Mouse (Mus musculus) hindbrain, embryonic 16.5 days (tissue): ENCODE measurements around the gene Itgb6. TPM values are rescaled to one million over a fixed set of nuclear protein-coding genes. Genes with fewer than 3 reads are reported as not detected.

ENCODE experiments used
- ATAC-seq: fragments of 200-750 bp; cut with Nextera tagmentation; 2 replicates; pipeline ENCODE4 v1.8.0; 2017; ENCODE audit warnings: moderate TSS enrichment, moderate library complexity
- H3K27ac ChIP-seq: fragments of 300-500 bp; sonication (generic); 2 replicates; pipeline ENCODE4 v1.5.1; 2014; ENCODE audit warnings: low read depth, mild to moderate bottlenecking, control low read depth, low read length, moderate library complexity
- H3K27me3 ChIP-seq: fragments of 300-500 bp; sonication (generic); replicated peaks from 2 replicates; pipeline ENCODE4 v1.6.1; 2014; ENCODE audit warnings: low read length; ENCODE audit not compliant: control insufficient read depth, insufficient read depth
- H3K36me3 ChIP-seq: fragments of 300-500 bp; sonication (generic); 2 replicates; pipeline ENCODE4 v1.6.1; 2014; ENCODE audit warnings: mild to moderate bottlenecking, low read length, moderate library complexity, mixed read lengths; ENCODE audit not compliant: control insufficient read depth, insufficient read depth
- H3K4me1 ChIP-seq: fragments of 300-500 bp; sonication (generic); 2 replicates; pipeline ENCODE4 v1.6.1; 2014; ENCODE audit warnings: low read depth, low read length; ENCODE audit not compliant: control insufficient read depth, insufficient read depth
- H3K4me2 ChIP-seq: fragments of 300-500 bp; sonication (generic); 2 replicates; pipeline ENCODE4 v1.6.1; 2014; ENCODE audit warnings: mild to moderate bottlenecking, low read length, control low read depth, moderate library complexity
- H3K4me3 ChIP-seq: fragments of 300-500 bp; sonication (generic); 2 replicates; pipeline ENCODE4 v1.5.1; 2014; ENCODE audit warnings: mild to moderate bottlenecking, low read length, control low read depth, moderate library complexity
- H3K9ac ChIP-seq: fragments of 300-500 bp; sonication (generic); 2 replicates; pipeline ENCODE4 v1.6.1; 2014; ENCODE audit warnings: low read depth, mild to moderate bottlenecking, control low read depth, low read length, moderate library complexity
- H3K9me3 ChIP-seq: fragments of 300-500 bp; sonication (generic); 2 replicates; pipeline ENCODE4 v1.6.1; 2014; ENCODE audit warnings: mild to moderate bottlenecking, low read length, moderate library complexity; ENCODE audit not compliant: control insufficient read depth
- WGBS: fragments of 180-500 bp; shearing (Covaris S2); extraction: QIAGEN DNeasy Blood & Tissue Kit; methylation state at CpG from one replicate; pipeline ENCODE4 v1.1.7; 2014; 5-methylcytosine and 5-hydroxymethylcytosine counted together
- polyA plus RNA-seq: library from polyadenylated mRNA; unstranded; fragments of >200 nt; fragmentation: Nextera tagmentation; extraction: Ambion mirVana; gene quantifications from 2 replicates; pipeline ENCODE4 v1.2.1, GENCODE M21; 2015

Gene Itgb6
- polyA plus RNA-seq, 1 experiment from 2014 or later: 0.14 TPM

DNA sequence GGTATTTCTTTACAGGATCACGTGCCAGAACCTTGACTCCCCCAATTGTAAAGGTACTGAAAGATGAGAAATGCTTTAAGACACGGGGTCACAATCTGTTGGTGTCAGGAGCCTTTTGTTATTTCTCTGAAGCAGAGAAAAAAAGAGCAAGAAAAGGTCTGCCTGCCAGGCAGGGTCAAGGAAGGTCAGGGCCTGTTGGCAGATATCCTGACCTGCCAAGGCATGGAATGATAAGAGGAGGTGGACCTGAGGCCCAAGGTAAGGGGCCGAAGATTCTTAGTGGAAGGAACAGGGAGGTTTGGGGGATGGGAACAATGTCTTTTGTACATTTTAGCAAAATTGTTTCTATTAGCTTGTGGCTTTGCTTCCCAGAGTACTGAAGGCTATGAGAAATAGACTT, 13.8 kb downstream of the Itgb6 start:
- H3K27me3 ChIP-seq: no peaks in the 10 kb centered on the region
- no peak overlapping the region for H3K4me3 ChIP-seq
- H3K9ac ChIP-seq: no peak overlapping the region
- WGBS: 32% methylated on average over 3 of the region's 3 CpGs
- H3K4me2 ChIP-seq: no peak overlapping the region
- no peak for ATAC-seq
- H3K36me3 ChIP-seq: no peaks in the 10 kb centered on the region
- H3K27ac ChIP-seq: no peak overlapping the region
- H3K4me1 ChIP-seq: peaks cover 2% of the 10 kb centered on the region
- no peaks in the 10 kb centered on the region for H3K9me3 ChIP-seq

DNA sequence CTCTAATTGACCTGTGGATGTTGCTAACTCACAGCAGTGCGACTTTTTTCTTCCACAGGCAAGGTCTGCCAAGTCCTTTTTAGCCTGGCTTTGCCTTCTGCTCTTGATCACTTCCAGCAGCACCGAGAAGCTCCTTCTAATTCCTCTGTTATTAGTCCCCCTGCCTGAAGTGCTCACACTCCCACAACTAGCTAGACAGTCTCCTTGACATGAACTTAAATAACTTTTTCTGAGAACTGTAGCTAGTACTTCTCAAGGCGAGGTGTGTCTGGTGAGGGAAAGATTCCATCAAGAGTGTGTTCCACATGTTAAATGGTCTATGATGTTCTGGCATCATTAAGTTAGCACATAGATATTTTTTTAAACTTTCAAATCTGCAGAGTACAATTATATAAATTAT, 15.6 kb downstream of the Itgb6 start:
- Histone ChIP-seq H3K27ac (no peak overlapping the region), H3K36me3 (no peaks in the 10 kb centered on the region), H3K27me3 (no peaks in the 10 kb centered on the region), H3K4me3 (no peak overlapping the region), H3K4me1 (no peaks in the 10 kb centered on the region), H3K9ac (no peak overlapping the region), H3K4me2 (no peak overlapping the region), H3K9me3 (no peaks in the 10 kb centered on the region)
- 83% methylated on average over 3 of the region's 3 CpGs for WGBS
- no peak for ATAC-seq

DNA sequence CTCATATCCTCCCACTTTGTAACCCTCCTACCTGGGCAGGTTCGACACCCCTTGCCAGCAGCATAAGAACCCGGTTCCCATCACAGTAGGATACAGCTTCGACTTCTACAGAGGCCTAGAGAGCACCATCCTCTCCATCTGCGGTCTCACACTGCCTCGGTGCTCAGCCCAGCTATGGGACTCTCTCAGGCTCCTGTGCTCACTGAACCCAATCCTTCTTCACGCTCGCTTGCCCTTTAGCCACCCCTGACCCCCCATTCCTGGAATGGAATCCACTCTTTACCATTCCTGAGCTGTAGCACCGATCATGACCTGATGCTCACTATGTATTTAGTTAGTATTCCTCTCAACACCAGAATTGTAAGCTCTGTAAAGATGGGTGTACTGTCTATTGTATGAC, 17.0 kb downstream of the Itgb6 start:
- no peak overlapping the region for H3K27ac ChIP-seq
- H3K9me3 ChIP-seq: no peaks in the 10 kb centered on the region
- H3K27me3 ChIP-seq: no peaks in the 10 kb centered on the region
- H3K4me2 ChIP-seq: no peak overlapping the region
- no peak overlapping the region for H3K9ac ChIP-seq
- no peaks in the 10 kb centered on the region for H3K36me3 ChIP-seq
- ATAC-seq: no peak
- WGBS: 91% methylated on average over 8 of the region's 8 CpGs
- H3K4me1 ChIP-seq: no peaks in the 10 kb centered on the region
- no peak overlapping the region for H3K4me3 ChIP-seq

DNA sequence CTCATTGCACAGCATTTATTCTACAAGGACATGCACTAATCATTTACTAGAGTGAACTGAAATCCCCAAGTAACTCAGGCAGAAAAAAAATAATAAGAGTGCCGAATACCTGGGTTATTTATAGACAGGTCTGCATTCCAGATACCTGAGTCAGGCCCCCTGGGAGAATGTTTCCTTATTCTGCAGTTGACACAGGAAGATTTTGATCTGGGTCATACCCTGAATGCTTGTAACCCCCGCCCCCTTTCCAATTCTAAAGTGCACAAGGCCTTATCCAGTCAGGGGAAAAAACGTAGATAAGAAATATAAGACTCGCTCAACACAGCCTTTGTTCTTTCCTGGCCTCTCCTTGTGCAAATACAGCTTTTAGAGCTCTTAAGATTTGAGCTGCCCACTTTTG, 19.1 kb downstream of the Itgb6 start:
- ATAC-seq: no peak
- no peak overlapping the region for H3K4me3 ChIP-seq

DNA sequence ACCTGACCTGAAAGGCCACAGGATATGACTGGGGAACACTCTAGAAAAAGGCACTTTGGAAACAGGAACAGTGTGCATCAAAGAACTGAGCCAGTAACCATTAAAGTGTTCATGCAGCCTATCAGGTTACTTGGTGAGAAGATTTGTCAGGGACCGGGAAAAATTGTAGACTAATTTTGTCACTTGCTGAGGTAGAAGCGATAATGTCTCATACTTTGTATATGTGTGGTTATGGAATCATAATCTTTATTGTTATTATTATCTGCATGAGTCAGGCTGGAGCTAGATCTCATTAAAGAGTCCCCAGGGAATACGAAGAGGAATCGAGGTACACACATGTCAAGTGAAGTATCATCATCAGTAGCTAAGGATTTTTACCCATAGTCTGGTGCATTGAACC, 21.5 kb downstream of the Itgb6 start:
- H3K9me3 ChIP-seq: no peaks in the 10 kb centered on the region
- no peak overlapping the region for H3K4me3 ChIP-seq
- no peak for ATAC-seq
- no peak overlapping the region for H3K4me2 ChIP-seq
- no peaks in the 10 kb centered on the region for H3K4me1 ChIP-seq
- H3K36me3 ChIP-seq: no peaks in the 10 kb centered on the region
- H3K27me3 ChIP-seq: no peaks in the 10 kb centered on the region
- no peak overlapping the region for H3K9ac ChIP-seq
- H3K27ac ChIP-seq: no peak overlapping the region
- 89% methylated on average over 4 of the region's 4 CpGs for WGBS

More for the DNA sequence above, 19.1 kb downstream of the Itgb6 start:
- H3K27me3 ChIP-seq: no peaks in the 10 kb centered on the region
- H3K27ac ChIP-seq: no peak overlapping the region
- H3K9ac ChIP-seq: no peak overlapping the region
- 67% methylated on average over 4 of the region's 4 CpGs for WGBS
- no peaks in the 10 kb centered on the region for H3K9me3 ChIP-seq
- H3K4me2 ChIP-seq: no peak overlapping the region
- H3K36me3 ChIP-seq: no peaks in the 10 kb centered on the region
- H3K4me1 ChIP-seq: no peaks in the 10 kb centered on the region

DNA sequence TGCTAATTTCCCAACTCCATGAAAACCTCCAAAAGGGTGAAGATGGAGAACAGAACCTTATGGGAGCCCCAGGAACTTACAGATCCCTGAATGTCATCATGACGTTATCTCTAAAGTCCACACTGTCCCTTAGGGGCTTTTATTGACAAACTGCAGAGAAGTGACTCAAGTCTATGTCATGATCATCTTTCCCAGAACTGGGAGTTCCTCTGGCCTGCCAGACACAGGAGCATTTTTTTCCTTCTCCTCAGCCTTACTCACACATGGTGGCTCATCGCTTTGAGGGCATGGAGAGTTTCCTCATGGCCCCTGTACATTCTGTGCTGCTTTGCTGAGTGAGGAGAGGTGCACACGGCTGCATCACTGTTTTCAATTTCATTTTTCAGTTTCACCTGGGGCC, 22.4 kb downstream of the Itgb6 start:
- Histone ChIP-seq H3K27ac (no peak overlapping the region), H3K4me1 (no peaks in the 10 kb centered on the region; the same call in 1 of the 2 replicates), H3K9ac (no peak overlapping the region), H3K36me3 (no peaks in the 10 kb centered on the region), H3K9me3 (no peaks in the 10 kb centered on the region), H3K4me3 (no peak overlapping the region), H3K27me3 (no peaks in the 10 kb centered on the region), H3K4me2 (no peak overlapping the region)
- ATAC-seq: no peak
- 87% methylated on average over 3 of the region's 3 CpGs for WGBS

DNA sequence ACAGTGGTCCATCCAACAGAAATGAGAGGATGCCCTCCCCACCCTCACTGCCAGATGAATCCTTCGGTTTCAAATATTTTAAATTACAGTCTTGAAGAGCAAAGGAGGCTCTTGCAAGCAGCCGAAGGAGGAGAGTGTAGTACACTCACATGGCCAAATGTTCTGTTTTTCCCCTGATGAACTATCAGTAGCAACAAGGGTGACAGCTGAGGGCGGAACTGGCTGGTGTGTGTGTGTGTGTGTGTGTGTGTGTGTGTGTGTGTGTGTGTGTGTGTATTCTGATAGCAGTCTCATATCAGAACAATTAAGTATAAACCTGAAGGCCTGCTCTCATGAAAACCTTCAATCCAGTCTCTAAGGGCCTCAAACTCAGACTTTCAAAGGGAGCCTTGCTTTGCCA, 22.9 kb downstream of the Itgb6 start:
- Histone ChIP-seq H3K36me3 (no peaks in the 10 kb centered on the region), H3K4me1 (no peaks in the 10 kb centered on the region; the same call in 1 of the 2 replicates), H3K4me3 (no peak overlapping the region), H3K4me2 (no peak overlapping the region), H3K9ac (no peak overlapping the region), H3K27ac (no peak overlapping the region), H3K27me3 (no peaks in the 10 kb centered on the region), H3K9me3 (no peaks in the 10 kb centered on the region)
- ATAC-seq: no peak
- 97% methylated on average over 3 of the region's 3 CpGs for WGBS

DNA sequence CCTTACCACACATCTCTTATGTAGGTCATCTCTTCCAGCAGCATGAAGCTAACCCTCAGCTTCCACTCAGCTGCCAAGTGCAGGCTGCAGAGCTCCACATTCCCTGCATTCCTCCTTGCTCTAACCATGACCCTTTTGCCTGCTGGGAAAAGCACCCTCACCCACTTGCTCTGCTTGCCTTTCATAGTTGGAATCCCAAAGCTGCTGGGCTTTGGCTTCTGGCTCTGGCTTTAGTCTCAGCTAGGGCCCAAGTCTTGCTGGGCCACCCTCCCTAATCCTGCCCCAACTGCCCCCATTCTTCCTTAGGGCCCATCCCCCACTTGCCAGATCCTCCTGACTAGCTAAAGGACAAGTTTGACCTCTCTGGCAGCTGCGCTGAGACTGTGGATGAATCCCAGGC, 24.3 kb downstream of the Itgb6 start:
- no peaks in the 10 kb centered on the region for H3K27me3 ChIP-seq
- H3K4me1 ChIP-seq: no peaks in the 10 kb centered on the region; the same call in 1 of the 2 replicates
- 50% methylated on average over 1 of the region's 1 CpGs for WGBS
- ATAC-seq: no peak
- no peaks in the 10 kb centered on the region for H3K36me3 ChIP-seq
- no peaks in the 10 kb centered on the region for H3K9me3 ChIP-seq
- no peak overlapping the region for H3K4me3 ChIP-seq
- H3K9ac ChIP-seq: no peak overlapping the region
- no peak overlapping the region for H3K27ac ChIP-seq
- H3K4me2 ChIP-seq: no peak overlapping the region

DNA sequence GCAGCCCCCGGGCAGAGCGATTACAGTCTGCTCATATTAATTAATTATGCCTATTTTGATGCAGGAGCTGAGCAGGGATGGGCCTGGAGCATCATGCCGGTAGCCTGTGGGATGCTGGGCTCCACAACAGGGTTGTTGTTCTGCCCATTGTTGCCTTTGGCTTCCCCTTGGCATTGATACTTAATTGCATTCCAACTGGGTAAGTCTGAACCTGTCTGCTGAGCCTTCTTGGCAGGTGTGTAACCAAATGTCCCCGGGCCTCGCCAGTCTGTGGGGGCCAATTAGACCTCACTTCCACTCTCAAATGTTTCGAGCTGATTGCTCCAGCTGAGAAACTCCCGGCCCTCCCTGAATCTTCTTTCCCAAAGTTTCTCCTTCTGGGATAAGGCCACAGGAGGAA, 24.9 kb downstream of the Itgb6 start:
- no peak overlapping the region for H3K27ac ChIP-seq
- H3K4me3 ChIP-seq: no peak overlapping the region
- no peaks in the 10 kb centered on the region for H3K9me3 ChIP-seq
- no peaks in the 10 kb centered on the region for H3K27me3 ChIP-seq
- H3K9ac ChIP-seq: no peak overlapping the region
- ATAC-seq: peak; percentile 38
- 44% methylated on average over 7 of the region's 7 CpGs for WGBS
- no peak overlapping the region for H3K4me2 ChIP-seq
- no peaks in the 10 kb centered on the region for H3K36me3 ChIP-seq
- no peaks in the 10 kb centered on the region; the same call in 1 of the 2 replicates for H3K4me1 ChIP-seq

DNA sequence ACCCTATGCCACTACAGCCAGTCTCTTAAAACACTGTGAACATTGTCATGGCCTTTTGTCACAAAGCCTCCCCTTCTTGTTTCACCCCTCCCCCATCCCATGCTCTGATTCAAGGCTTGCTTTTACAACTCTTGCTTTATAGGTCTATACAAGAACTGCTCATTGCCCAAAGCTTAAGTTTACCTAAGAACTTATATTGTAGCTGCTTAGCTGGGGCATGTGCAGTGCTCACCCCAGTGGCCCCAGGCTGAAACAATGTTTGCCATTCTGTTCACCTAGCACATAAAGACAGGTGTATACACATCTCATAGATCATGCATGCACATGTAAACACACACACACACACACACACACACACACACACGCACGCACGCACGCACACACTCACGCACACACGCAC, 25.9 kb downstream of the Itgb6 start:
- no peak overlapping the region; the same call in 1 of the 2 replicates for H3K9ac ChIP-seq
- no peak overlapping the region for H3K4me3 ChIP-seq
- H3K27me3 ChIP-seq: no peaks in the 10 kb centered on the region
- no peak overlapping the region for H3K4me2 ChIP-seq
- no peak for ATAC-seq
- WGBS: 99% methylated on average over 6 of the region's 6 CpGs
- H3K36me3 ChIP-seq: no peaks in the 10 kb centered on the region
- H3K4me1 ChIP-seq: no peaks in the 10 kb centered on the region; the same call in 1 of the 2 replicates
- no peak overlapping the region for H3K27ac ChIP-seq
- H3K9me3 ChIP-seq: no peaks in the 10 kb centered on the region
